Mouse (Mus musculus) CH12.LX (cell line): Measurements from ENCODE around the gene Creb3l1. TPM values are rescaled to one million over a fixed set of nuclear protein-coding genes. Genes with fewer than 3 reads are reported as not detected.

Experiments used
- DNase-seq: peaks from one replicate; pipeline ENCODE4 v3.0.0-alpha.2; 2013; ENCODE audit errors: extremely low read depth
- H3K27ac ChIP-seq: 2 replicates; pipeline ENCODE4 v1.5.1; 2012; ENCODE audit warnings: low read depth, mild to moderate bottlenecking, control low read depth, moderate library complexity; ENCODE audit not compliant: insufficient read depth
- H3K27me3 ChIP-seq: replicated peaks from 2 replicates; pipeline ENCODE3; 2012; ENCODE audit warnings: inconsistent platforms
- H3K36me3 ChIP-seq, 2 experiments: replicated peaks in 1 of 2; 2 replicates each; pipeline versions ENCODE3 to v1.6.1; 2012; ENCODE audit warnings: inconsistent platforms in 1 of 2, low read length in 1 of 2, mild to moderate bottlenecking in 1 of 2, mixed read lengths in 1 of 2, moderate library complexity in 1 of 2; ENCODE audit not compliant: control insufficient read depth in 1 of 2, insufficient read depth in 1 of 2
- H3K4me1 ChIP-seq, 2 experiments: 2 replicates each; pipeline ENCODE4 v1.6.1; 2012; ENCODE audit warnings: inconsistent platforms in 1 of 2, moderate library complexity in 1 of 2; ENCODE audit not compliant: insufficient read depth in 2 of 2, control insufficient read depth in 1 of 2
- H3K4me2 ChIP-seq: 2 replicates; pipeline ENCODE4 v1.6.1; 2012; ENCODE audit warnings: low read depth, mild to moderate bottlenecking, control low read depth; ENCODE audit not compliant: poor library complexity, insufficient read depth, severe bottlenecking
- H3K4me3 ChIP-seq, 3 experiments: fragments of 150-350 bp in 1 of 3; sonication (generic) in 1 of 3; replicated peaks in 1 of 3; 2 replicates each; pipeline versions ENCODE3 to v1.5.1; 2011 to 2012; ENCODE audit warnings: low read depth in 2 of 3, low read length in 2 of 3, mild to moderate bottlenecking in 2 of 3, moderate library complexity in 2 of 3, control low read depth in 1 of 3, improper control_type of control experiment in 1 of 3, inconsistent platforms in 1 of 3, mixed read lengths in 1 of 3; ENCODE audit not compliant: poor library complexity in 1 of 3
- H3K79me2 ChIP-seq: replicated peaks from 2 replicates; pipeline ENCODE4 v1.6.1; 2012; ENCODE audit warnings: mild to moderate bottlenecking, moderate library complexity; ENCODE audit not compliant: control insufficient read depth, poor library complexity, insufficient read depth, severe bottlenecking; ENCODE audit errors: extremely low read depth
- H3K9ac ChIP-seq: 2 replicates; pipeline ENCODE4 v1.6.1; 2012; ENCODE audit warnings: low read depth, mild to moderate bottlenecking, control low read depth, moderate library complexity; ENCODE audit not compliant: insufficient read depth
- H3K9me3 ChIP-seq: replicated peaks from 2 replicates; pipeline ENCODE3; 2012; ENCODE audit warnings: low read length, inconsistent platforms, mixed read lengths
- CHD2 ChIP-seq: IDR thresholded peaks from 2 replicates; pipeline ENCODE4 v1.6.1; 2011; ENCODE audit warnings: low read length, improper control_type of control experiment
- ETS1 ChIP-seq: conservative IDR thresholded peaks from 2 replicates; pipeline ENCODE4 v1.6.1; 2012; ENCODE audit warnings: low read depth, mild to moderate bottlenecking, inconsistent platforms, low read length, improper control_type of control experiment, moderate library complexity
- GABPA ChIP-seq: IDR thresholded peaks from 2 replicates; pipeline ENCODE4 v1.6.1; 2012; ENCODE audit warnings: low read depth, low read length, improper control_type of control experiment, inconsistent platforms; ENCODE audit not compliant: insufficient replicate concordance
- IRF4 ChIP-seq: IDR thresholded peaks from 2 replicates; pipeline ENCODE4 v1.6.1; 2014; ENCODE audit warnings: low read depth, mild to moderate bottlenecking, inconsistent platforms, low read length, improper control_type of control experiment
- KAT2A ChIP-seq: IDR thresholded peaks from 2 replicates; pipeline ENCODE4 v1.6.1; 2012; ENCODE audit warnings: low read length, improper control_type of control experiment, inconsistent platforms; ENCODE audit not compliant: insufficient replicate concordance
- MEF2A ChIP-seq: IDR thresholded peaks from 2 replicates; pipeline ENCODE4 v1.6.1; 2014; ENCODE audit warnings: low read depth, mild to moderate bottlenecking, inconsistent platforms, low read length, improper control_type of control experiment, borderline replicate concordance
- MYC ChIP-seq: IDR thresholded peaks from 2 replicates; pipeline ENCODE4 v1.6.1; 2011; ENCODE audit warnings: low read depth, mild to moderate bottlenecking, improper control_type of control experiment, low read length
- NRF1 ChIP-seq: IDR thresholded peaks from 2 replicates; pipeline ENCODE4 v1.6.1; 2014; ENCODE audit warnings: low read depth, mild to moderate bottlenecking, inconsistent platforms, low read length, improper control_type of control experiment, moderate library complexity
- POLR2A ChIP-seq: IDR thresholded peaks from 2 replicates; pipeline ENCODE4 v1.6.1; 2011; ENCODE audit warnings: low read depth, mild to moderate bottlenecking, improper control_type of control experiment, low read length
- RCOR1 ChIP-seq: conservative IDR thresholded peaks from 2 replicates; pipeline ENCODE4 v1.6.1; 2012; ENCODE audit warnings: low read depth, mild to moderate bottlenecking, inconsistent platforms, low read length, improper control_type of control experiment
- SMC3 ChIP-seq: IDR thresholded peaks from 2 replicates; pipeline ENCODE4 v1.6.1; 2011; ENCODE audit warnings: low read depth, low read length, improper control_type of control experiment
- TBP ChIP-seq: conservative IDR thresholded peaks from 2 replicates; pipeline ENCODE4 v1.6.1; 2011; ENCODE audit warnings: low read depth, low read length, improper control_type of control experiment
- ZKSCAN1 ChIP-seq: IDR thresholded peaks from 2 replicates; pipeline ENCODE4 v1.6.1; 2012; ENCODE audit warnings: low read depth, inconsistent platforms, low read length, improper control_type of control experiment, borderline replicate concordance
- ZMIZ1 ChIP-seq: IDR thresholded peaks from 2 replicates; pipeline ENCODE4 v1.6.1; 2012; ENCODE audit warnings: low read depth, mild to moderate bottlenecking, inconsistent platforms, low read length, improper control_type of control experiment
- ZNF384 ChIP-seq: IDR thresholded peaks from 2 replicates; pipeline ENCODE4 v1.6.1; 2012; ENCODE audit warnings: low read depth, low read length, improper control_type of control experiment, inconsistent platforms
- dilution Hi-C: fragments of 300-500 bp; cut with MboI; formaldehyde crosslinking; loops from 2 replicates; pipeline ENCODE4 v1.14.3; 2020; ENCODE audit warnings: low sequenced_read_pairs; ENCODE audit not compliant: extremely low pct_unique_long_range_greater_than_20kb, extremely low pct_ligation_motif_present
- in situ Hi-C: fragments of 300-500 bp; cut with MboI; formaldehyde crosslinking; loops from 3 replicates; pipeline ENCODE4 v1.14.3; 2019; ENCODE audit warnings: low sequenced_read_pairs, low pct_ligation_motif_present, low pct_unique_long_range_greater_than_20kb, mixed read lengths
- polyA plus RNA-seq: library from polyadenylated mRNA; unstranded; fragments of >175 nt; gene quantifications from 2 replicates; pipeline ENCODE4 v1.2.1, GENCODE M21; 2012; ENCODE audit warnings: low read depth; ENCODE audit not compliant: insufficient read length
- total RNA-seq, 2 experiments: library from RNA; depleted of rRNA; stranded (reverse); fragments of 300-350 nt in 1 of 2; fragments of >200 nt in 1 of 2; gene quantifications; 2 replicates each; pipeline ENCODE4 v1.2.3; 2012 to 2014

Gene Creb3l1
- total and polyA plus RNA-seq, 3 experiments: 0.08 to 2.0 (median 0.59) TPM

- Histone ChIP-seq H3K36me3 (no peaks in the 10 kb centered on the region), H3K4me3 (no peak overlapping the region), H3K27ac (peak overlapping the region; percentile 73), H3K27me3 (peaks cover 9% of the 10 kb centered on the region), H3K9ac (no peak overlapping the region), H3K79me2 (no peaks in the 10 kb centered on the region), H3K9me3 (no peaks in the 10 kb centered on the region), H3K4me1 (peaks cover 21 to 51% of the 10 kb centered on the region in 2 experiments), H3K4me2 (peak overlapping the region; percentile 41)
- DNase-seq: peak; percentile 82
- dilution Hi-C loops (no loop called here), in situ Hi-C loops (no loop called here)
- TF ChIP-seq ETS1 (peak; percentile 49), RCOR1 (no peak), IRF4 (peak; percentile 82), POLR2A (peak; percentile 34; the same call in 1 of the 2 replicates)
Observed at GRCm38 (mm10) chr2:92065269-92065888, 41.1 kb upstream of the Creb3l1 start.

- dilution Hi-C loops: no loop called here
- no peak for DNase-seq
- TF ChIP-seq GABPA (no peak), SMC3 (no peak), ZKSCAN1 (no peak), TBP (no peak), NRF1 (no peak), MYC (no peak), ZNF384 (no peak), MEF2A (no peak), ZMIZ1 (no peak)
- Histone ChIP-seq H3K36me3 (no peaks in the 10 kb centered on the region), H3K4me2 (no peak overlapping the region), H3K9me3 (no peaks in the 10 kb centered on the region), H3K9ac (no peak overlapping the region), H3K27me3 (peaks cover 26% of the 10 kb centered on the region), H3K27ac (no peak overlapping the region), H3K4me3 (no peak overlapping the region), H3K79me2 (no peaks in the 10 kb centered on the region), H3K4me1 (peaks cover 19 to 54% of the 10 kb centered on the region in 2 experiments)
- in situ Hi-C loops: no loop called here
Observed at GRCm38 (mm10) chr2:92063106-92063505, 38.8 kb upstream of the Creb3l1 start.

- in situ Hi-C loops: no loop called here
- TF ChIP-seq KAT2A (no peak), CHD2 (no peak)
- Histone ChIP-seq H3K4me1 (peaks cover 13 to 39% of the 10 kb centered on the region in 2 experiments), H3K79me2 (no peaks in the 10 kb centered on the region), H3K27ac (no peak overlapping the region), H3K4me2 (no peak overlapping the region), H3K4me3 (no peak overlapping the region), H3K9me3 (no peaks in the 10 kb centered on the region), H3K27me3 (peaks cover 26% of the 10 kb centered on the region), H3K36me3 (no peaks in the 10 kb centered on the region), H3K9ac (no peak overlapping the region)
- DNase-seq: no peak
- dilution Hi-C loops: no loop called here
Observed at GRCm38 (mm10) chr2:92061337-92061736, 37.0 kb upstream of the Creb3l1 start.
